Mouse (Mus musculus) forebrain, embryonic 11.5 days (tissue): ENCODE measurements around the gene Gas7. TPM values are rescaled to one million over a fixed set of nuclear protein-coding genes. Genes with fewer than 3 reads are reported as not detected.

Source experiments
- ATAC-seq: fragments of 200-750 bp; cut with Nextera tagmentation; replicated peaks from 2 replicates; pipeline ENCODE4 v1.8.0; 2017; ENCODE audit warnings: moderate TSS enrichment; ENCODE audit not compliant: low FRiP score
- DNase-seq: peaks from one replicate; pipeline ENCODE4 v3.0.0-alpha.2; 2017; ENCODE audit warnings: low spot score
- H3K27ac ChIP-seq: fragments of 300-500 bp; sonication (generic); 2 replicates; pipeline ENCODE4 v1.5.1; 2014; ENCODE audit warnings: low read depth, low read length
- H3K27me3 ChIP-seq: fragments of 300-500 bp; sonication (generic); 2 replicates; pipeline ENCODE4 v1.6.1; 2014; ENCODE audit warnings: mild to moderate bottlenecking, low read length, mixed read lengths; ENCODE audit not compliant: control insufficient read depth, insufficient read depth
- H3K36me3 ChIP-seq: fragments of 300-500 bp; sonication (generic); 2 replicates; pipeline ENCODE4 v1.6.1; 2014; ENCODE audit warnings: mild to moderate bottlenecking, low read length, moderate library complexity, mixed read lengths; ENCODE audit not compliant: control insufficient read depth, insufficient read depth
- H3K4me1 ChIP-seq: fragments of 300-500 bp; sonication (generic); replicated peaks from 2 replicates; pipeline ENCODE4 v1.6.1; 2014; ENCODE audit warnings: low read length, mixed read lengths; ENCODE audit not compliant: control insufficient read depth, insufficient read depth
- H3K4me2 ChIP-seq: fragments of 300-500 bp; sonication (generic); 2 replicates; pipeline ENCODE4 v1.6.1; 2014; ENCODE audit warnings: low read depth, mild to moderate bottlenecking, low read length, moderate library complexity, mixed read lengths; ENCODE audit not compliant: severe bottlenecking
- H3K4me3 ChIP-seq: fragments of 300-500 bp; sonication (generic); 2 replicates; pipeline ENCODE4 v1.5.1; 2014; ENCODE audit warnings: low read depth, low read length
- H3K9ac ChIP-seq: fragments of 300-500 bp; sonication (generic); 2 replicates; pipeline ENCODE4 v1.6.1; 2014; ENCODE audit warnings: low read length
- H3K9me3 ChIP-seq: fragments of 300-500 bp; sonication (generic); 2 replicates; pipeline ENCODE4 v1.6.1; 2016; ENCODE audit warnings: low read length, mixed read lengths; ENCODE audit not compliant: control insufficient read depth
- WGBS: fragments of 180-500 bp; shearing (Covaris S2); extraction: QIAGEN DNeasy Blood & Tissue Kit; methylation state at CpG from one replicate; pipeline ENCODE4 v1.1.7; 2014; 5-methylcytosine and 5-hydroxymethylcytosine counted together
- polyA plus RNA-seq: library from polyadenylated mRNA; unstranded; fragments of >200 nt; fragmentation: Nextera tagmentation; extraction: Ambion mirVana; gene quantifications from 2 replicates; pipeline ENCODE4 v1.2.1, GENCODE M21; 2014

Gene Gas7
- polyA plus RNA-seq, 1 experiment from 2014 or later, result 3.4 TPM

DNA sequence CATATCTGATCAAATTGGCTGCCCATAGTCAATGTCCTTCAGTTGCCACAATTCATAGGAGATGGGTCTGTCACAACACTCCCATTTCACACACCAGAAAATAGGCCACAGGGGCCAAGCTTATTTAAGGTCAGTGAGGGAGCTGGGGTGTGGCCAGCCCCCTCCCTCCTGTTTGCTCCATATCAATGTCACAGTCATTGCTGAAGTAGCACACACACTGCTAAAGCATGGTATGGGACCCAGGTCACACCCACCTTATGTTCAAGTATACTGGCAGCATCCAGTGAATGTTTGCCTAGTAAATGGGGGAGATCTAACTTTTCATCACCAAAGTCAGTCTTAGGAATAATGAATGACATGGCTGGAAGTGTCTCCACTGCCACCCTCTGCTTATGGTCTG lies 273.5 kb downstream of the Gas7 start:
- no peak for ATAC-seq
- no peak for DNase-seq
- no peaks in the 10 kb centered on the region for H3K27me3 ChIP-seq

DNA sequence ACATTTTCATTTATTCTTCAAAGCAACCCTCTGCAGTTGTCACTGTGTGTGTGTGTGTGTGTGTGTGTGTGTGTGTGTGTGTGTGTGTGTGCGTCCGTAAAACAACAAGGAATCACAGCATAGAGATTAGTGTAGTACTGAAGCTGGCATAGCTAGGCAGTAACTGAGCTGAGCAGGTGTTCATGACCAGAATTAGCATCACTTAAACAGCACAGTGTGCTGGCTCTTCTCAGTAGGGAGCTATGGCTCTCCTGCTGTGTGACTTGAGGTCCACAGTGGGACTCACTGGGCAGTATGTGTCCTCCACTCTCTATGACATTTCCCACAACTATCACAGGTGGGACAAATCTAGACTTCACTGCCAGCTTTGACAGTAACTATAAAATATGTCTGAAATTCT lies 275.8 kb downstream of the Gas7 start:
- H3K9me3 ChIP-seq, result no peaks in the 10 kb centered on the region
- no peak for ATAC-seq
- no peak overlapping the region for H3K9ac ChIP-seq
- H3K4me3 ChIP-seq, result no peak overlapping the region
- no peak overlapping the region for H3K4me2 ChIP-seq
- no peaks in the 10 kb centered on the region for H3K4me1 ChIP-seq
- 93% methylated on average over 2 of the region's 2 CpGs for WGBS
- DNase-seq, result no peak
- no peaks in the 10 kb centered on the region for H3K36me3 ChIP-seq
- H3K27ac ChIP-seq, result no peak overlapping the region
- no peaks in the 10 kb centered on the region for H3K27me3 ChIP-seq

More for the DNA sequence above, 273.5 kb downstream of the Gas7 start:
- H3K9ac ChIP-seq, result no peak overlapping the region
- H3K36me3 ChIP-seq, result no peaks in the 10 kb centered on the region
- H3K27ac ChIP-seq, result no peak overlapping the region
- no peak overlapping the region for H3K4me2 ChIP-seq
- H3K9me3 ChIP-seq, result no peaks in the 10 kb centered on the region
- H3K4me3 ChIP-seq, result no peak overlapping the region
- no peaks in the 10 kb centered on the region for H3K4me1 ChIP-seq

DNA sequence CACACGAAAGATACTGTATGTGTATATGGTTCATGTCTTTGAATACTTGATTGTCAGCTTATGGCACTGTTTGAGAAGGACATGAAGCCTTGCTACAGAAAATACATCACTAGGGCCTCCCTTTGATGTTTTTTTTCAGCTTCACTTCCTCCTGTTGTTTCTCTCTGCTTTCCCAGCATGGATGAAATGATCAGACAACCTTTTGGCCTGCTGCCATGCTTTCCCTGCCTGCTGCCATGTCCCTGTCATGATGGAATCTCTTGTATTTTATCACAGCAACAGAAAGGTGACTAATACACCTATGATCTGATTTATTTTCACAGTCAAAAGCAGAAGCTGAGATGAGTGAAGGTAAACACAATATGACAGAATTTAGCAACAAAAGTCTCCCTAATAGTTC lies 278.5 kb downstream of the Gas7 start:
- no peaks in the 10 kb centered on the region for H3K36me3 ChIP-seq
- no peaks in the 10 kb centered on the region for H3K9me3 ChIP-seq
- no peaks in the 10 kb centered on the region for H3K4me1 ChIP-seq
- H3K4me2 ChIP-seq, result no peak overlapping the region
- no peak overlapping the region for H3K27ac ChIP-seq
- no peak overlapping the region for H3K9ac ChIP-seq
- ATAC-seq (no peak), DNase-seq (no peak)
- no peaks in the 10 kb centered on the region for H3K27me3 ChIP-seq
- WGBS, result 80% methylated on average over 1 of the region's 1 CpGs
- H3K4me3 ChIP-seq, result no peak overlapping the region

DNA sequence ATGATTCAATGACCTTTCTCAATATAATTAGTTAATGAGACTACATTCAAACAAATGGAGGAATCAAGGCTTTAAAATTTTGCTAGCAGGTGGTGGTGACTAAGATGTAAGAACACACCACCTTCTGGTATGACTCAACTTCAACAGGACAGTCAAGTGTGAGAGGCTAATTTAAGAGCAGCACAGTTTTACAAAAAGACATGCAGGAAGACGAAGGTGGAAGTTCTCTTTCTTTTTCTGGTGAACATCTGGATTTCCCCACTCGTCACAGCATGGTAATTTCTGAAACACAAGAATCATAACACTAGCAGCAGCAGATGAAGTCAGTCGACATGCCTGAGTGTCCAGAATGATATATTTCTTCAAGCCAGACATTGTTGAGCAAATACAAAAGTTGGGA lies 279.4 kb downstream of the Gas7 start:
- no peak overlapping the region for H3K27ac ChIP-seq
- no peaks in the 10 kb centered on the region for H3K9me3 ChIP-seq
- no peaks in the 10 kb centered on the region for H3K36me3 ChIP-seq
- no peaks in the 10 kb centered on the region for H3K27me3 ChIP-seq
- H3K4me1 ChIP-seq, result no peaks in the 10 kb centered on the region
- no peak overlapping the region for H3K4me3 ChIP-seq
- no peak overlapping the region for H3K4me2 ChIP-seq
- DNase-seq (no peak), ATAC-seq (no peak)
- no peak overlapping the region for H3K9ac ChIP-seq
- 82% methylated on average over 3 of the region's 3 CpGs for WGBS

DNA sequence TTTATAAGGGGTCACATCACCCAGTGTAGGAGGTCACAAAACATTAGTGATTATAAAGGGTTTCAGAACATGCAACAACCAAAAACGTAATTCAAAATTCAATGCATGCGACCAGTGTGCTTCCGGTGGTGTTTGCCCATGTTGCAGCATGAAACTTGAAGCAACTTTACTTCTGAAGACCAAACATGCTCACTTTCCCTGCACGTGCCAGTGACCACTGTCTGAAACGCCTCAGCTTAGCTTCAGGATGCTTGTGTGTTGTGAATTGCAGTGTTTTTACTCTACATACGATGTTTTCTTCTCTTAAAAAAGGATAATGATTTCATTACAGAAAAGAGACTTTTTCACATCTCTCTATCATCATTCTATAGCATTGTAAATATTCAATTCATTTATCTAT lies 283.1 kb downstream of the Gas7 start:
- Histone ChIP-seq H3K4me1 (no peaks in the 10 kb centered on the region), H3K9ac (no peak overlapping the region), H3K9me3 (no peaks in the 10 kb centered on the region), H3K27me3 (no peaks in the 10 kb centered on the region), H3K4me3 (no peak overlapping the region), H3K27ac (no peak overlapping the region), H3K36me3 (no peaks in the 10 kb centered on the region), H3K4me2 (no peak overlapping the region)
- 84% methylated on average over 6 of the region's 6 CpGs for WGBS
- no peak for ATAC-seq
- no peak for DNase-seq

Other genes starting within 250 kb of the Gas7 start
- not detected in 2 replicates for gene Myh4, start 217.4 kb upstream of the Gas7 start, polyA plus RNA-seq
- not detected in 2 replicates for gene Myh8, start 178.3 kb upstream of the Gas7 start, polyA plus RNA-seq
- not detected in 2 replicates for gene Myh13, start 133.8 kb upstream of the Gas7 start, polyA plus RNA-seq
- gene Rcvrn, start 239.9 kb downstream of the Gas7 start, polyA plus RNA-seq, result not detected in 2 replicates